Mouse (Mus musculus) intestine, postnatal 0 days (tissue): Measurements from ENCODE around the gene Igf1r. TPM values are rescaled to one million over a fixed set of nuclear protein-coding genes. Genes with fewer than 3 reads are reported as not detected.

ENCODE experiments used
- ATAC-seq: fragments of 200-750 bp; cut with Nextera tagmentation; 2 replicates; pipeline ENCODE4 v1.8.0; 2017; ENCODE audit warnings: mild to moderate bottlenecking, moderate TSS enrichment, moderate library complexity
- H3K27ac ChIP-seq: fragments of 300-500 bp; sonication (generic); 2 replicates; pipeline ENCODE4 v1.5.1; 2014; ENCODE audit warnings: mild to moderate bottlenecking, low read depth, low read length, moderate library complexity
- H3K27me3 ChIP-seq: fragments of 300-500 bp; sonication (generic); replicated peaks from 2 replicates; pipeline ENCODE4 v1.6.1; 2014; ENCODE audit warnings: low read length, mixed read lengths; ENCODE audit not compliant: control insufficient read depth, insufficient read depth
- H3K36me3 ChIP-seq: fragments of 300-500 bp; sonication (generic); 2 replicates; pipeline ENCODE4 v1.6.1; 2014; ENCODE audit warnings: mild to moderate bottlenecking, moderate library complexity; ENCODE audit not compliant: control insufficient read depth, insufficient read depth
- H3K4me1 ChIP-seq: fragments of 300-500 bp; sonication (generic); replicated peaks from 2 replicates; pipeline ENCODE4 v1.6.1; 2014; ENCODE audit warnings: antibody characterized with exemption, low read length, mixed read lengths; ENCODE audit not compliant: control insufficient read depth, insufficient read depth
- H3K4me2 ChIP-seq: fragments of 300-500 bp; sonication (generic); replicated peaks from 2 replicates; pipeline ENCODE4 v1.6.1; 2014; ENCODE audit warnings: low read depth, mild to moderate bottlenecking, moderate library complexity
- H3K4me3 ChIP-seq: fragments of 300-500 bp; sonication (generic); 2 replicates; pipeline ENCODE4 v1.5.1; 2014; ENCODE audit warnings: low read depth, low read length
- H3K9ac ChIP-seq: fragments of 300-500 bp; sonication (generic); 2 replicates; pipeline ENCODE4 v1.6.1; 2014; ENCODE audit warnings: mild to moderate bottlenecking, low read depth, low read length
- H3K9me3 ChIP-seq: fragments of 300-500 bp; sonication (generic); 2 replicates; pipeline ENCODE4 v1.6.1; 2016; ENCODE audit warnings: mixed run types; ENCODE audit not compliant: control insufficient read depth
- CTCF ChIP-seq: sonication (generic); IDR thresholded peaks from 2 replicates; pipeline ENCODE4 v1.5.1; 2016; ENCODE audit warnings: low read depth, mild to moderate bottlenecking, control low read depth, antibody characterized with exemption, moderate library complexity
- WGBS: fragments of 180-500 bp; shearing (Covaris S2); extraction: QIAGEN DNeasy Blood & Tissue Kit; methylation state at CpG from one replicate; pipeline ENCODE4 v1.1.7; 2014; 5-methylcytosine and 5-hydroxymethylcytosine counted together
- polyA plus RNA-seq: library from polyadenylated mRNA; unstranded; fragments of >200 nt; fragmentation: Nextera tagmentation; extraction: Ambion mirVana; gene quantifications from 2 replicates; pipeline ENCODE4 v1.2.1, GENCODE M21; 2015

Gene Igf1r
- 5.3 and 6.4 TPM in 2 replicates for polyA plus RNA-seq

- Histone ChIP-seq H3K27me3 (no peaks in the 10 kb centered on the region), H3K4me1 (no peaks in the 10 kb centered on the region; the same call in 1 of the 2 replicates), H3K4me2 (peak within 1 kb of the TSS; percentile 98), H3K9me3 (no peaks in the 10 kb centered on the region), H3K36me3 (no peaks in the 10 kb centered on the region), H3K9ac (peak within 1 kb of the TSS; percentile 93), H3K4me3 (peak within 1 kb of the TSS; percentile 92), H3K27ac (peak within 1 kb of the TSS; percentile 97)
- no peak for ATAC-seq
- WGBS = under 1% methylated on average over 59 of the region's 62 CpGs
- TF ChIP-seq CTCF = peak; percentile 35
Measured at GRCm38 (mm10) chr7:67952777-67953700, at the start of gene Igf1r. Gene Igf1r, plus strand, starts transcription at chr7:67952827.

DNA sequence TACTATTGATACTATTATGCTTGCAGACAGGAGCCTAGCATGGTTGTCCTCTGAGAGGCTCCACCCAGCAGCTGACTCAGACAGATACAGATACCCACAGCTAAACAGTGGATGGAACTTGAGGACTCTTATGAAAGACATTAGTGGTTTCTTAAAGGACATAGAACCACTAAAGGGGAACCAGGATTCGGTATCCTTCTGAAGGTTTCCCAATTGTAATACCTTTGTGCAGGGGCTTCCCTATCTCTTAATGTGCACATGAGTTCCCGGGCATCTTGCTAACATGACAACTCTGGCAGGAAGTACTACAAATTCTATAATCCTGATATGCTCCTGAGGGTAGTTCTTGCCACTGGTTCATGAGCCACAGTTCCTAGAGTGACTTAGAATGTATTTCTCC is 46.3 kb upstream of the Igf1r start:
- Histone ChIP-seq H3K27me3 (no peaks in the 10 kb centered on the region), H3K36me3 (no peaks in the 10 kb centered on the region), H3K4me2 (no peak overlapping the region), H3K4me1 (no peaks in the 10 kb centered on the region), H3K9ac (no peak overlapping the region), H3K4me3 (no peak overlapping the region), H3K9me3 (no peaks in the 10 kb centered on the region), H3K27ac (no peak overlapping the region)
- ATAC-seq = no peak
- WGBS = 90% methylated on average over 2 of the region's 2 CpGs
- no peak for TF ChIP-seq CTCF

GRCm38 (mm10) chr7:67907786-67908400 is 44.7 kb upstream of the Igf1r start:
- Histone ChIP-seq H3K9ac (no peak overlapping the region), H3K27me3 (no peaks in the 10 kb centered on the region), H3K4me3 (no peak overlapping the region), H3K27ac (no peak overlapping the region), H3K4me2 (no peak overlapping the region), H3K9me3 (no peaks in the 10 kb centered on the region), H3K4me1 (no peaks in the 10 kb centered on the region), H3K36me3 (no peaks in the 10 kb centered on the region)
- ATAC-seq = no peak
- no peak for TF ChIP-seq CTCF
- WGBS = 49% methylated on average over 9 of the region's 9 CpGs

DNA sequence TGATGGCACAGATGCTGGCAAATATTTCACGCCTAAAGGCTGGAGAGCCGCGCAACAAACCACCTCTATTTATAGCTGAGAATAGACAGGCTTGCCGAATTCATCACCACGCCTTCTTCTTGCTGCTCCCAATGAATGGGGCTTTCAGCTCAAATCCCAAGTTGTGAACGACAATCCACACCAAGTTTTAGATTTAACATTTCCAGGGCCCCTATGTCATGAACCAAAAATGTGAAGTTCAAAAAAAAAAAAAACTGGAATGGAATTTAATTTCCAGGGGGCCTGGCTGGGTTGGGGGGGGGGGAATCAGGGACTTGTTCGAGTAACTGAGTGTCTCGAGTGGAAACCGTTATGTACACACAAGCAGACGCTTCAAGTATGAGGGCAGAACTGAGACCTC is 42.1 kb upstream of the Igf1r start:
- Histone ChIP-seq H3K4me2 (0 out of 2 replicates have a peak overlapping the region, but pooled peaks have one; percentile 4), H3K27ac (0 out of 2 replicates have a peak overlapping the region, but pooled peaks have one; percentile 31), H3K9me3 (no peaks in the 10 kb centered on the region), H3K4me1 (no peaks in the 10 kb centered on the region), H3K4me3 (no peak overlapping the region), H3K9ac (no peak overlapping the region), H3K27me3 (no peaks in the 10 kb centered on the region), H3K36me3 (no peaks in the 10 kb centered on the region)
- no peak for TF ChIP-seq CTCF
- no peak for ATAC-seq
- 22% methylated on average over 10 of the region's 10 CpGs for WGBS

- no peak overlapping the region; the same call in 1 of the 2 replicates for H3K4me2 ChIP-seq
- no peak overlapping the region for H3K4me3 ChIP-seq
- ATAC-seq = no peak
- no peak overlapping the region for H3K9ac ChIP-seq
- no peaks in the 10 kb centered on the region for H3K27me3 ChIP-seq
- H3K27ac ChIP-seq = peak overlapping the region; percentile 31
- 11% methylated on average over 3 of the region's 3 CpGs for WGBS
- no peaks in the 10 kb centered on the region for H3K4me1 ChIP-seq
- H3K9me3 ChIP-seq = no peaks in the 10 kb centered on the region
- H3K36me3 ChIP-seq = no peaks in the 10 kb centered on the region
- TF ChIP-seq CTCF = no peak
Measured at GRCm38 (mm10) chr7:67910947-67911346, 41.7 kb upstream of the Igf1r start.

DNA sequence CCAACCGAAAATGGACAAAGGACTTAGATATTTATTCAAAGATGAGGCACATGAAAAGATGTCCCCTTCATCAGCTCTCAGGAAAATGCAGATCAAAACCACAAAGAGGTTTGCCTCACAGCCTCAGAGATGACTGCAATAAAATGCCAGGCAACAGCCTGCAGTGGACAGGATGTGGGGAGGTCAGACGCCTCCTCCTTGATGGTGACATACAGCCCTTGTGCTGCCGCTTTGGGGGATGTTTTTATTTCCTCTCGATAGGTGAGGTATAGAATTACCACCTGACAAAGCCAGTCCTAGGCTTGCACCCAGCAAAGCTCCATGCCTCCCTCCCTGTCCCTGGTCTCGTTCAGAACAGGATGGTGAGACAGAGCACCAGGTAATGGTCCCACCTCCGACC is 40.8 kb upstream of the Igf1r start:
- H3K36me3 ChIP-seq = no peaks in the 10 kb centered on the region
- no peaks in the 10 kb centered on the region for H3K27me3 ChIP-seq
- WGBS = 41% methylated on average over 6 of the region's 6 CpGs
- H3K27ac ChIP-seq = no peak overlapping the region
- ATAC-seq = no peak
- H3K4me3 ChIP-seq = no peak overlapping the region
- no peak for TF ChIP-seq CTCF
- no peaks in the 10 kb centered on the region for H3K4me1 ChIP-seq
- no peaks in the 10 kb centered on the region for H3K9me3 ChIP-seq
- H3K9ac ChIP-seq = no peak overlapping the region
- H3K4me2 ChIP-seq = no peak overlapping the region
